Mouse (Mus musculus): Measurements from ENCODE around the gene Smarcb1. TPM values are rescaled to one million over a fixed set of nuclear protein-coding genes. Genes with fewer than 3 reads are reported as not detected.

Gene Smarcb1
- total RNA-seq, 2 experiments from 2014 or later = 77.4 to 83.2 TPM

- intact Hi-C loops (cut with DNase I) = no loop called here
- DNase-seq (ENCODE audit: low spot score in 2 of 2) = no peak
Measured at GRCm38 (mm10) chr10:75936909-75937667, 15.7 kb upstream of the Smarcb1 start.

- DNase-seq (ENCODE audit: low spot score in 2 of 2) = peak; percentile 67 to 69
- intact Hi-C loops (cut with DNase I) = no loop called here
Measured at GRCm38 (mm10) chr10:75935680-75936541, 14.5 kb upstream of the Smarcb1 start, which contains the start of gene Mmp11. Gene Mmp11, minus strand, starts transcription at chr10:75936496.

- intact Hi-C loops (cut with DNase I) = no loop called here
- DNase-seq (ENCODE audit: low spot score in 2 of 2) = no peak
Measured at GRCm38 (mm10) chr10:75934991-75935390, 13.6 kb upstream of the Smarcb1 start.

- no peak for DNase-seq (ENCODE audit: low spot score in 2 of 2)
- intact Hi-C loops (cut with DNase I) = no loop called here
Measured at GRCm38 (mm10) chr10:75932891-75933290, 11.5 kb upstream of the Smarcb1 start, which contains the start of gene Chchd10. Gene Chchd10, plus strand, starts transcription at chr10:75933130.

- intact Hi-C loops (cut with DNase I) = no loop called here
- no peak for DNase-seq (ENCODE audit: low spot score in 2 of 2)
Measured at GRCm38 (mm10) chr10:75932081-75932678, 10.8 kb upstream of the Smarcb1 start.

GRCm38 (mm10) chr10:75931311-75931710 lies 9.9 kb upstream of the Smarcb1 start:
- intact Hi-C loops (cut with DNase I) = no loop called here
- no peak for DNase-seq (ENCODE audit: low spot score in 2 of 2)

GRCm38 (mm10) chr10:75930304-75930703 lies 8.9 kb upstream of the Smarcb1 start:
- no peak for DNase-seq (ENCODE audit: low spot score in 2 of 2)
- intact Hi-C loops (cut with DNase I) = no loop called here

- intact Hi-C loops (cut with DNase I) = no loop called here
- DNase-seq (ENCODE audit: low spot score in 2 of 2) = no peak
Measured at GRCm38 (mm10) chr10:75926396-75926795, 5.0 kb upstream of the Smarcb1 start.

- DNase-seq (ENCODE audit: low spot score in 2 of 2) = no peak
- intact Hi-C loops (cut with DNase I) = no loop called here
Measured at GRCm38 (mm10) chr10:75924324-75924723, 2.9 kb upstream of the Smarcb1 start.

- DNase-seq (ENCODE audit: low spot score in 2 of 2) = peak; percentile 15 to 31
- intact Hi-C loops (cut with DNase I) = no loop called here
Measured at GRCm38 (mm10) chr10:75921726-75922560, 526 bp upstream of the Smarcb1 start.

GRCm38 (mm10) chr10:75919026-75919425 lies 2.4 kb downstream of the Smarcb1 start:
- DNase-seq (ENCODE audit: low spot score in 2 of 2) = no peak
- intact Hi-C loops (cut with DNase I) = no loop called here

GRCm38 (mm10) chr10:75916840-75917239 lies 4.6 kb downstream of the Smarcb1 start:
- no peak for DNase-seq (ENCODE audit: low spot score in 2 of 2)
- intact Hi-C loops (cut with DNase I) = no loop called here

GRCm38 (mm10) chr10:75915557-75915956 lies 5.9 kb downstream of the Smarcb1 start:
- no peak for DNase-seq (ENCODE audit: low spot score in 2 of 2)
- intact Hi-C loops (cut with DNase I) = no loop called here

GRCm38 (mm10) chr10:75913013-75913589 lies 8.3 kb downstream of the Smarcb1 start:
- DNase-seq (ENCODE audit: low spot score in 2 of 2) = no peak
- intact Hi-C loops (cut with DNase I) = no loop called here

- intact Hi-C loops (cut with DNase I) = no loop called here
- no peak for DNase-seq (ENCODE audit: low spot score in 2 of 2)
Measured at GRCm38 (mm10) chr10:75910698-75911097, 10.7 kb downstream of the Smarcb1 start.

GRCm38 (mm10) chr10:75906882-75907281 lies 14.5 kb downstream of the Smarcb1 start:
- intact Hi-C loops (cut with DNase I) = no loop called here
- no peak for DNase-seq (ENCODE audit: low spot score in 2 of 2)

- intact Hi-C loops (cut with DNase I) = no loop called here
- DNase-seq (ENCODE audit: low spot score in 2 of 2) = no peak
Measured at GRCm38 (mm10) chr10:75904391-75904790, 17.0 kb downstream of the Smarcb1 start.

GRCm38 (mm10) chr10:75898846-75899245 lies 22.6 kb downstream of the Smarcb1 start:
- intact Hi-C loops (cut with DNase I) = no loop called here
- DNase-seq (ENCODE audit: low spot score in 2 of 2) = no peak

GRCm38 (mm10) chr10:75898039-75898564 lies 23.3 kb downstream of the Smarcb1 start:
- intact Hi-C loops (cut with DNase I) = no loop called here
- DNase-seq (ENCODE audit: low spot score in 2 of 2) = no peak

Measured in left cerebral cortex, postnatal 14 days (tissue).